Mouse (Mus musculus) cerebellum, adult 9-10 months (tissue): ENCODE measurements around the gene Dnajb1.

Experiments used
- DNase-seq: peaks from one replicate; pipeline ENCODE4 v3.0.0; 2022

Dnajb1 gene

DNA sequence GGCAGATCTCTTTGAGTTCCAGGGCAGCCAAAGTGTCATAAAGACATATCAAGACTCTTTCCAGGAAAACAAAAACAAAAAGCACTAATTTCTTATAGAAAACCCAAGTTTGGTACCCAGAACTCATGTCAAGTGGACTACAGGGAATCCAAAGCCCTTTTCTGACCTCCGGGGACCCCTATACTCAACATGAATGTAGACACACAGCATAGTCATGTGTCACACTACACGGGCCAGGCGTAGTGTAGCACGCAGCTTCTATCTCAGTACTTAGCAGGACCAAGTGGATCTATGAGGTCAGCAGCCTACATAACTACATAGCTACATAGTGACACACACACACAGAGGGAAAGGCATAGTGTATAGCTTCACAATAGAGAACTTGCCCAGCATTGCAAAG is 5.7 kb downstream of the Dnajb1 start:
- no peak for DNase-seq

DNA sequence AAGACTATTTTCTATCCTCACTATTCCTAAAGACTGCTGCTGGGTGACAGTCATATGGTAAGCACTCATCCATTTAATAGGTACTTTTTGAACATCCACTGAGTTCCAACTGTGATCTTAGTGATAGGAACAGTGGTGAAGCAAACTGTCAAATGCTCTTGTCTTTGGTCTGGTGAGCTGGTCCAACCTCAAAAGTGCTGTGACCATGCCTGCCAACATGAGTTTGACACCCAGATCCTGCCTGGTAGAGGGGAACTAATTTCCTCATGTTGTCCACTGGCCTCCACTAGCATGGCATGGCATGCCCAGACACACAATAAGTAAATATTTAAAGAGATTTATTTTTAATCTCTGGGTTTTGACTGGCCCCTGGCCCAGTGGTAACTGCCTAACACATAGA is 8.6 kb downstream of the Dnajb1 start:
- DNase-seq: no peak

DNA sequence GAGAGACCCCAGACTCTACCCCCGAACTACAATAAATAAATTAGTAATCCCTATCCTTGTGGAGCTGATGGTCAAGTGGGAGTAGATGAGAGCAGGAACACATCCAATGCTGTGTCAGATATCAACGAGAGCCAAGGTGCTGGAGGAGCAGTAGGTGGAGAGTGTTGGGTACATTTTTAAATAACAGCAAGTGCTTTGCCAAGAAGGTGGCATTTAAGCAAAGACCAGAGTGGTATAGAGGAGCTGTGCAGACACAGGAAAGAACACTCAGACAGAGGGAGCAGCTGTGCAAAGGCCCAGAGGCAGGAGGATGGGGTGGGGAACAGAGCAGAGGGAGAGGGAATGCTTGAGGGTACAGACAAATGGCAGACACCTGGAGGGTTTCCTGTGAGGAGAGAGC is 9.1 kb downstream of the Dnajb1 start:
- no peak for DNase-seq

DNA sequence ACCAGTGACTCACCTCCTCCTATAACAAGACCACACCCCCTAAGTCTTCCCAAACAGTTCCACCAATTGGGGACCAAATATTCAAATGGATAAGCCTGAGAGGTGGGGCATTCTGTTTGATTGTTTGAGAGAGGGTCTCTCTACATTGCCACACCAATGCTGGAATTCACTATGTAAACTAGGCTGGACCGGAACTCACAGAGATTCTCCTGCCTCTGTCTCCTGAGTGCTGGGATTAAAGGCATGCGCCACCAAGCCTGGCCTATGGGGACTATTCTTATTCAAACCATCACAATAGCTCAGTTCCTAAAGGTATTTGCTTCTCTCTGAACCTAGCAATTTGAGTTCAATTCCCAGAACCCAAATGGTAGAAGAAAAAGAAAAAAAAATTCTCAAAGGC is 10.6 kb downstream of the Dnajb1 start:
- no peak for DNase-seq

DNA sequence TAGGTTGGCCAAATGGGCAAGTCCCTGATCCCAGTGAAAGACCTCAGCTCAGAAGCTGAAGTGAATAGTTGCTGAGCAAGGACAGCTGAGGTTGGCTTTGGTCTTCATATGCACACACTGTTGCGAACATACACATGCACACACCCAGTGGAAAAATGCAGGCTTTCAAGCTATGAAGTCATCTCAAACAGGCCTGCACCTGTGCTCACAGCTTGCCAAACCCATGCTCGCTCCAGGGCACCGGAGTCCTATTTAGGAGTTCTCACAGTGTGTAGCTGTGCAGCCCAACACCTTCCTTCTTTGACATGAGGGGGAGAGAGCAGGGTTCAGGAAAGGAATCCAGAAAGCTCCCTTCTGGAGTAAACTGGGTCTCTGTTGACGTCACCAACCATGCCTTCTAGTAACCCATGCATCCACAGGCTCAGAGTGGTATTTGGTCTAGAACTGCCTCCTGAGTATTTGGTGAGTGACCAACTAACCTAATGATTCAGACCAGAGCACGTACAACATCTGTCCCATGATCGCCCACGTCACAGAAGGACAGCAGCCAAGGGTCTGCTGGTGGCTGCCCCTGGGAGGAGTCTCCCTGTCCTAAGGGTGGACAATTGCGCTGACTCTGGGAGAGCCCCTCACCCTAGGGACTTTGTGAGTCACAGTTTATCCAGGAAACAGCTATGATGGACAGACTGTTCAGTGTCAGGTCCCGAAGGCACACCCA is 11.7 kb downstream of the Dnajb1 start:
- DNase-seq: no peak

DNA sequence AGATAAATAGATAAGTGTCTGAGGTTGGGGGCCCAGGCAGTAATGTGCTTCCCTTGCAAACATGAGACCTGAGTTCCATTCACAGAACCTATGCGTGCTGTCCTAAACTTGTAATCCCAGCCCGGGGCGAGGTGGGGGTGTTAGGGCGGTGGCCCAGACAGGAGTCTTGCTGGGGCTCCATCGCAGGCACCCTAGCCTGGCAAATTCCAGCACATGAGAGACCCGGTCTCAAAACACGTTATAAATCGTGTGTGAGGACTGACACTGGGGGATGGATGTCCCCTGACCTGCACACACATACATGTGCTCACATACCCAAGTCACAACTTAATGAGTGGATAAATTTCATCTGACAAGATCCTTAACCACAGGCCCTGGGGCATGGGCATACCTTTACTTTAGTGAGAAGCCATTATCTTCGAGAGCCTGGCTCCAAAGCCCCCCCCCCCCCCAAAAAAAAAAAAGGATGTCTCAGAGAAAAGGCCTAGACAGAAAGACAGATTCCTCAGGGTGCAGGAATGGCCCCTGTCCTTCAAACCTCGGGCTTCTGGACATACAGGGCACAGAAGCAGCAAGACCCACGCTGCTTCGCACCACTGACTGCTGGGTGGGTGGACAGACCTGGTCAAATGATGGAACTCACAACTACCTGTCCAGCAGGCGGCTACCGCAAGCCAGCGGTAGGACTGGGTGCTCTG is 13.8 kb downstream of the Dnajb1 start:
- no peak for DNase-seq

DNA sequence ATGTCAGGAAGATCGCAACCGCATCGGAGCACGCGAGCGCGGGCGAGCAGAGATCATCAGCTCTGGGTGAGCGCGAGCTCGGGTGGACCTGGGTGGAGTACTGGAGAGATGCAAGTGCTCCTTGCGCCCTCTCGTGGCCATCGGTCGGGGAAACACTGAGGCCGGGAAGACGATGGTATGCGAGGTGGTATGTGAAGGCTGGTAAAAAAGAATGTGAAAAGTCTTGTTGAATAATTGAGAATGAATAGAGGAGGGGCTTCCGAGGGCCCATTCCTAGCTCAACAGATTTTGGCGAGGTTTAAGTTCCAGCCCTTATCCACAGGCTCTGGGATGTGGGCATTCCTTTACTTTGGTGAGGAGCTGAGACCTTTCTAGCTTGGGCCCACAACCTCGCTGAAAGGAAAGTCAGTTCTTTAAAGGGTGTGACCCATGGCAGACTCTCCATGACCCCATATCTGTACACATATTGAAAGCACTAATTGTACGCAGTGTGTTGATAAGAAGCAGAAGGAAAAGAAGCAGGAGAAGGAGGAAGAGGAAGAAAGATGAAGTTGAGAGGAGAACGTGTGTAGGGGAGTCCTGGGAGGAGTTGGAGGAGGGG is 14.5 kb downstream of the Dnajb1 start:
- peak; percentile 94 for DNase-seq

DNA sequence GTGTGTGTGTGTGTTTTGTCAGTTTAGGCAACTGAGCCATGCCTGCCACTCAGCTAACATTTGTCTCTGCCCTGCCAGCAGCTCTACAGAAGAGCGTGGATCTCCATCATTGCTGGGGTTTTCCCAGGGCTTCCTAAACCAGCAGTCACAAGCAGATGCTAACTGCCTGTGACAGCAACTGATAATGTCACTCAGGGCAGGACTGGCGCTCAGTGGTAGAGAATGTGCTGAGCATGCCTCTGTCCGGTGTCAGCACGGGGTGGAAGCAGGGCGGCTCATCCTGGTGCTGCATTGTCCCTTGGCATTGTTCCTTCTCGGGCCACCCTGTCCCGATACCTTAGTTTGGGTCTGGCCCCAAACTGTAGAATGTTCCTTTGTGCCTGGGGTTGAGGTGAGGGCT is 15.6 kb downstream of the Dnajb1 start:
- DNase-seq: peak; percentile 6

DNA sequence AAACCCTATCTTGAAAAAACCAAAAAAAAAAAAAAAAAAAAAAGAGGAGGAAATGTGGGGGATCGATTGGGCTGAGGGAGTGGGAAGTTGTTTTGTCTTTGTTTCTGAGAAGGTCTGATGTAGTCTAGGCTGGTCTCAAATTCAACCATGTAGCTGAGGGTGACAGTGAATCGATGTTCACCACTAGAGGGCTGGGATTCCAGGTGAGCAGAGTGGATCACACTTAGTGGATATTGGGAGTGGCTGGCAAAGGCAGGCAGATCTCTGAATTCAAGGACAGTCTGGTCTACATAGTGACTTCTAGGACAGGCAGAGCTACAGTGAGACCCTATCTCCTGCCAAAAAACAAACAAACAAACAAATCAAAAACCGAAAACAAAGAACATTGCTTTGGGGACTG is 16.7 kb downstream of the Dnajb1 start:
- DNase-seq: peak; percentile 40

DNA sequence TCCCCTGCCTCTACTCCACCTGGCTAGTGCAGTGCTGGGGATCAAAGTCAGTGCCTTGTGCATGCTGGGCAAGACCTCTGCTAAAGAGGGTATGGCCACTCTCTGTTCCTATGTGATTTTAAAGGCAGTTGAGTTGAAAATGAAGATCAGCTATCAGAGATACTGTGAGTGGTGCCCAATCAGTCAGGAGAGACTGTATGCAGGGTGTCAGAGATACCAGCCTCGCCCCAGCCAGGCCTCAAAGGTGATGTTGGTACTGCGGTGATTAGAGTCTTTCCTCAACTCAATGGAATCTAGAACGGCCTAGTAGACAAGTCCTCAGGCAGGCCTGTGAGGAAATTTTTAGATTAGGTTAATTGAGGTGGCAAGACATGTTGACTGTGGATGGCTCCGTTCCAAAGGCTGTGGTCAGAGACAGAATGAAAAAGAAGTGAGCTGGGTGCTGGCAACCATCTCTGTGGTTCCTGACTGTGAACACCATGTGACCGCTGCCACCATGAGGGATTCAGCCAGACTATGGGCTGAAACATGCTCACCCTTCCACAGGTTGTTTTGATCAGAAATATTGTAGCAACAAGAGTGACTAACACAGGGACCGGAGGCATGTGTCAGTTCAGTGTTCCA is 17.8 kb downstream of the Dnajb1 start:
- DNase-seq: no peak

DNA sequence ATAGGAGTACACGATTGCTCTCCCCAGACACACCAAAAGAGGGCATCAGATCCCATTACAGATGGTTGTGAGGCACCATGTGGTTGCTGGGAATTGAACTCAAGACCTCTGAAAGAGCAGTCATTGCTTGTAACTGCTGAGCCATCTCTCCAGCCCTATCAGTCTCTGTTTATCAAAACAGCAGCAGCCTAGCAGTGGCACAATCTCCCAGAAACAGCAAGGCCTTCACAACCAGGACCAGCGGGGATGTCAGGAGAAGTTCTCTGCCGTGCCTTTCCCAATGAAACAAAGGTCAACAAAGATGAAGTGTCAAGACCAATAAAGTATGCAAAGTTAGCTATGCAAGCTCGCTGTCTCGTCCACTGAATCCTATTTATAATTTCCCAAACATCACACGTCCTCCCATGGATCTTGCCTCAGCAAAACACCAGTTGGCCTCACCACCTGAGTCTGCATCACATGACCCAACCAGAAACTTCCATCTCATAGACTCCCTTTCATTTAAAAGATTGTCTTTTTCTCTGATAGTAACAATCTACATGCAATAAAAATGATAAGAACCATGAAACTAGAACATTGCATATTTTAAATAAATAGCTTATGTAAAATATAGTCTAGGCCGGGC is 24.2 kb downstream of the Dnajb1 start:
- no peak for DNase-seq

DNA sequence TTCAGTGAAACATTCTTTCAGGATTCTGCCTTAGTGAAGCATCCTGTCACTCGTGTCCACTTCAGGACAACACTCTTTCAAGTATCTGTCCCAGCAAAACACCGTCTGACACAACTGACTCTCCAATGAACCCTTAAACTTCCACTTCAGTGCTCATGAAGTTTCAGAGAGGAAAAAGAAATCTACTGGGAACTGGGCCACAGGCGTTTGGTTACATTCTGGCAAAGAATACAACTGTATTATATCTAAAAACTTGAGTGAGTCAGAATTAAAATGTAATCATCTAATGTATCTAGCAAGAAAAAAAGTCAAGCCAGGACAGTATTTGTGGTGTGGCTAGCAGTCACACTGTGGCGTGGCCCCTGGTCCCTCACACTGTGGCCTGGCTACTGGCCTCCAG is 30.9 kb downstream of the Dnajb1 start:
- DNase-seq: no peak

DNA sequence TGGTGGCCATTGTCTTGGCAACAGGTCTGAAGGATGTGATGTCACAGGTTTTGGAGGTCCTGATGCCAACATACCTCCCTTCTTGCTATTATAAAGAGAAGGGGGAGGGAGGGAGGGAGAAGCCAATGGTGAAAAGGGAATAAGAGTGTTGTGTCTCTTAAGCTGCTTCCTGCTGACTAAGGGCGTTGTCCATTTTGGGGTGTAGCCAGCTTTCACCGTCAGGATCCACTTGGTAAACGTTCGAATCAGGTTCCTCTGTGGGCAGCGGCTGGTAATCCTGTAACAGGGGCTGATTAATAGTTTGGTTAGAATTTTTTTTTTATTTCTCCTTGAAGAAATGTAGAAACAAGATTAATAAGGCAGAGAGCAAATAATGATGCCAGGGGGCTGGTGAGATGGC is 31.7 kb downstream of the Dnajb1 start:
- no peak for DNase-seq

DNA sequence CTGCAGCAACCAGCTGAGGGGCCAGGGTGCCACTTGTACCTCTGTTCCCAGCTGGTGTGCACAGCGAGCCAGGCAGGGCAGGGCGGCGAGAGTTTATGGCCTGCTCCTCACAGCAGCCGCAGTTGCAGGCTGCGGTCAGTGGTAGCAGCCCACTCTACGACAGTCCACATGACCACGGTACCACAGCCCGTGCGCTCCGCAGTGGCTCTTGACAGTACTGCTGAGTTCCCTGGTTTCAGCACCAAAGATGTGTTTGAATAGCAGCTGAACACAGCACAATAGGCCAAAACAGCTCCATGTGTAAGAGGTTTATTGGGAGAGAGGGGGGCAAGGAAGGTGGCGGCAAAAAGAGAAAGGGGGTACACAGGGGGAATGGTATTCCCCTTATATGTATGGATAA is 39.5 kb downstream of the Dnajb1 start:
- no peak for DNase-seq

DNA sequence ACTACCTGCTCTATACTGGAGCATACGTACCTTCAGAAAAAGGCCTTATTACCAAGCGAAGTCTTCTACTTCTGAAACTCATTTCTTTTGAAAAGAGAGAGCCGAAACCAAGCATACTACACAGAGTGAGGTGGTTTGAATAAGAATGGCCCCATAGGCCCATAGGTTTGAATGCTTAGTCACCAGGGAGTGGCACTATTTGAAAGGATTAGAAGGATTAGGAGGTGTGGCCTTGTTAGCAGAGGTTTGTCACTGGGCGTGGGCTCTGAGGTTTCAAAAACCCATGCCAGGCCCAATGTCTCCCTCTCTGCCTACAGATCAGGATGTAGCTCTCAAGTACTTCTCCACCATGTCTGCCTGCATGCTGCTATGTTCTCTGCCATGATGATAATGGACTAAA is 40.0 kb downstream of the Dnajb1 start:
- no peak for DNase-seq

DNA sequence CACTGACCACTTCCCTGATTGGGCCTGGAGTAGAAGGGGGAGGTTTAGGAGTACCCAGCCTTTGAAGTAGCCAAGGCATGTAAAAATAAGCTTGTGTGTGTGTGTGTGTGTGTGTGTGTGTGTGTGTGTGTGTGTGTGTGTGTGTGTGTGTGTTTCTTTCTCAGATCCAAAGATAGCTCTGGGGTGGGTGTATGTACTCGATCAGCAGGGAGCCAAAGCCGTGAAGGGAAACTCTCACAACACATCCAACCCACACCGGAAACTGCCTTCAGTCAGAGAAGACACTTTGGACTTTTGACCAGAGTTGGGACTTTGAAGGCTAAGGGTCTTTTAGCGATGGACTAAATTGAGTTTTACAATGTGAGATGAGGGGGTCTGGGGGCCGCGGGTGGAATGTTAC is 41.7 kb downstream of the Dnajb1 start:
- DNase-seq: no peak

DNA sequence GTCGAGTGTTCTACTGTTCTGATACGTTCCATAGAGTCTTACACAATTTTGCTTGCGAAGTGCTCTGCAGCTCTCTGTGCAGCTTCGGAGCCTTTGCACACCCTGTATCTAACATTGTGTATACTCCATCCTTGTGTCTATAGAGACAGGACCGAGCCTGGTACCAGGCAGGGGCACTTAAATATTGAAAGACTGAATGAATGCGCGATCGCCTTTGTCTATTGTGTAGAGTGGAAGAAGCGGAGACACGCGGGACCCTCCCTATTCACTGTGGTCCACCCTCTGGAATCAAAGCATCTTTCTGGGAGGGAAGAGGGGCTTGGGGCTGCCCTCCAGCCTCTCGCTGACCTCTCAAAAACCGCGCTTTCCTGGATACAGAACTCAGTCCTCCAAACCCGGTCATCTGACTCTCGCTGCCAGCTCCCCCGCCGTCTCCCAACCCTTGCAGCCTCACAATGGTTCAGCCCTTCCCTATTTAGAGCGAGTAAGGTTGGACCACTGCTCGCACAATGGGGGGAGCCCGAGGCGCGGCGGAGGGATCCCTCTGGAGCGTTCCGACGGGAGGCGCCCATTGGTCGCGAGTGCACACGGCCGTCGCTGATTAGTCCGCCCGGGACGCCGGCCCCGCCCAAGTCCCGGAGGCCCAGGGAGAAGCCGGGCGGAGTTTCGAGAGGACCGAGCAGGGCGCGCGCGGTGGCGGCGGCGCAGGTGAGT is 44.2 kb downstream of the Dnajb1 start, which contains the start of gene Gipc1:
Gene Gipc1, plus strand, starts transcription at position 648 of the 714 bp plus-strand sequence.
- peak; percentile 98 for DNase-seq

DNA sequence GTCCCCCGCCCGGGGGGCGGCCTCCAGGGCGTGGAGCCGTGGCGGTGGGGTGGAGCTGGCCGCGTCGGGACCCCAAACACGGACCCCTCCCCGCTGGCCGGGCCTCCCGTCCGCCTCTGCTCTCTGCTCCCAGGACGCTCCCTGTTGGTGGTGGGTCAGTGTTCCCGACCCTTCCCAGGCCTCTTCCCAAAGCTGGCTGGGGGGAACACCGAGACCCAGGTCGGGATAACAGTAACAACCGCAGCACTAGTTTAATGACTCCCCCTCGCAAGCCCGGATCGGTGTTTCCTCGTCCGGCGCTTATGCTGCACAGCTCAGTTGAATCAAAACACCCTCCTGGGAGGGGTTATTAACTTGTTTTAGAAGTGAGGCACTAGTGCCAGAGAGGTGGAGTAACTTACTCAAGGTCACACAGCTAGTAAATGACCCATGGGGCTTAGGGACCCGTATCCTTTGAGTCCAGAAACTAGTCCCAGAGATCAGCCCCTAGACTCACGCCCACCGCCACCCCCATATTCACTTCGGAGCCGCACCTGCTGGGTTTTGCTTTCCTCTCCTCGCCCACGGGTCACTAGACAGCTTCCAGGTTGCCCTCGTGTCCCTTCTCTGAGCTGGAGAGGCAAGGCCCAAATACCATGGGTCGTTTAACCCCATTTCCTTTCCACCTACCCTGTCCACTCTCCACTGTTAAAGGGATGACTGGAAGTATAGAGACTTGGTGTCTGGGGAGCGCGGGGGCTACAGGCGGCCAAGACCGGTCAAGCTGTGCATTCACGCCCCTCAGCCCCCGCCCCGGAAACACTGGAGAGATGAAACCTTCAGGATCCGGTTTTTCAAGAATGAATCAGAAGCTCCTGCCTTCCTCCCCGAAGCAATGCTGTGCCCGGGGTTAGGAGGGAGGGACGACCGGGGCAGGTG is 45.0 kb downstream of the Dnajb1 start:
- DNase-seq: no peak

DNA sequence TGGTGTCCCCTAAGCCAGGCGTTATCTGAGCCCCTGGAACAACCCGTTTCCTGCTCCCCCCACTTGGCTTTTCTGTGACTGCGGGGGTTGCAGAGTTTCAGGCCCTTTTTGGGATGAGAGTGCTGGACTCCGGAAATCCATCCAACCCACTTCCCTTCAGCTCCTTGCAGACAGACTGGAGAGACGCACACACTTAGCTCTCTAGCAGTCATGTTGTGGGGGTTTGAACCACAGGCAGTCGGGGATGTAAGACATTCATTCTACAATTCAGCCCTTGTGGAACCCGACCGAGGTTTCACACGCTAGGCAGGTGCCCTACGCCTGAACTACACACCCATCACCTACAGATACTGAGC is 45.6 kb downstream of the Dnajb1 start:
- peak; percentile 36 for DNase-seq

DNA sequence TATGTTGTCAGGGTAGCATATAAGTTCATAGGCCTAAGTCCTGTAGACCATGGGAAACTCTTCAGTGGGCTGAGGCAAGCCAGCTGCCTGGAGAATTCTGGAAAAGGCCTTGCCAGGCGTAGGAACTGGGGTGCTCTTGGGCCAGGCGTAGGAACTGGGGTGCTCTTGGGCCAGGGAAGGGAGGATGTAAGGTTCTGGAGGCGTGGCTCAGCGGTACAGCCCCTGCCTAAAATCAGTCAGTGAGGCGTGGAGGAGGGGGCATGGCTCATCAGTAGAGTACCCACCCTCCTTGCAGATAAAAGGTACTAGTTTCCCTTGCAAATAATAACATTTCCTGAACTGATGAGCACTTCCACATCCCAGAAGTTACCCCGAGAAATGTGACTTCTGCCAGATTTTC is 46.7 kb downstream of the Dnajb1 start:
- DNase-seq: no peak

DNA sequence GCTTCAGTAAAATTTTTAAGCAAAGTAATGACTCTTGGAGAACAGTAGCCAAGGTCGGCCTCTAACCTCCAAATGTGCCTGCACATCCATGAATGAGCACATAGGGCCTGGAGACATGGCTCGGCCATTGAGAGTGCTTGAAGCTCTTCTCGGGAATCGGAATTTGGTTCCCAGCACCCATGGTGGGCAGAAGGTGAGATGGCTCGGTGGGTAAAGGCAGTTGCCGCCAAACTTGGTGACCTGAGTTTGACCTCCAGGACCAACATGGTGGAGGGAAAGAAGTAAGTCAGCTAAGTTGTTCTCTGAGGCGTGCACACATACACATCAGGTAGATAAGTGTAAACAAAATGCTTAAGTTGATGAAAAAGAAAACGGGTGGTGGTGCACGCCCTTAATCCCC is 48.0 kb downstream of the Dnajb1 start:
- no peak for DNase-seq
